Mouse (Mus musculus): Measurements from ENCODE around the gene Dnmt3a. TPM values are rescaled to one million over a fixed set of nuclear protein-coding genes. Genes with fewer than 3 reads are reported as not detected.

Gene Dnmt3a
- polyA plus RNA-seq, 1 experiment from 2014 or later: 126 TPM

DNA sequence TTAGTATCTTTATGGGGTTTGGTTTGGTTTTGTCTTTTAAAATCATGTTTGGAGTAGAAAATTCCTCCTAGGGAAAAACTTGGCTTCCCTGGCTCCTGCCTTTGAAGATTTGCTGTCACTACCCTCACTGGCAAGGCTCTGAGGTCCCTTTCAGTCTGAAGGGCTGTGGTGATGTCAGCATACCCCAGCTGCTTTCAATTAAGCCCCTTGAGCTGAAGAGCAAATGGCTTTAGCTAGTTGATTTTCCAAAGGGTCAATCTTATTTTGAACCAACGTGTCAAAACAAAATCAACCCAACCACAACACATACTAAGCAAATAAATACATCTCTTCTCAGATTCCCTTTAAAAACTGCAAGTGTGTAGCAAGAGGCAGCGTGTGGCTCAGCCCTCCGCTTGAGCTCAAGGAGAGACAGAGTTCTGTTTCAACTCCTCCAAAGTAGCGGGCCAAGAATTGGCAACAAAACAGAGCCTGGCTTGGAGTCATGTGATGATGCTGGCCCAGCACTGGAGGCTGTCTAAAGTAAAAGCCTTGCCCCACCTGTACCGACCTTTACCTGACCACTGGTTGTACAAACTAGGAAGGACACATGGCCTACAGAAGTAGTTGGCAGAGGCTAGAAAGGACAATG lies 17.3 kb upstream of the Dnmt3a start:
- H3K27me3 ChIP-seq: no peaks in the 10 kb centered on the region; the same call in 1 of the 2 replicates
- H3K36me3 ChIP-seq: no peaks in the 10 kb centered on the region
- H3K4me1 ChIP-seq (replicated peaks): peaks cover 24% of the 10 kb centered on the region
- no peak overlapping the region for H3K4me3 ChIP-seq
- ATAC-seq (ENCODE audit: low FRiP score): no peak
- no peak overlapping the region for H3K4me2 ChIP-seq
- H3K27ac ChIP-seq: no peak overlapping the region
- H3K9ac ChIP-seq: no peak overlapping the region
- no peaks in the 10 kb centered on the region for H3K9me3 ChIP-seq
- WGBS: 81% methylated on average over 5 of the region's 5 CpGs

DNA sequence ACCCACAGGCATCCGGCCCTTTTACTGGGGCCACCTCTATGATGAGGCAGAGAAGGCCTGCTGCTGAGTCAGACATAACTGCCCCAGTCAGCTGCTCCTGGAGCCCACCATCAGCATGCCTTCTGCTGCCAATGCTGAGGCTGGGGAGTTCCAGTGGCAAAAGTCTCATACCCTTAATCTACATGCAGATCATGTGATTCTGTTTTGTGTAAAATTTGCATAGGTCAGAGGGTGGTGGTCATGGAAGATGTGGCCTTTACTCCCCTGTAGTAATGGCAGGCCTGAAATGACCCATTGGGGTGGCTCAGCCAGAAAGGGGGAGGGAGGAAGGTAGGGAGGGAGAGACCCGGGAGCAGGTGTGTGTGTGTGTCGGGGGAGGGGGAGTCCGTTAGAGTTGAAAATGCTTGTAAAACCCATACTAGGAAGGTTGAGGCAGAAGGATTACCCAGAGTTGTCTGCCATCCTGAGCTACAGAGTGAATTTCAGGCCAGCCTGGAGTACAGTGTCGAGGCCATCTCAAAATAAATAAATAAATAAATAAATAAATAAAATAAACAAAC lies 16.1 kb upstream of the Dnmt3a start:
- Histone ChIP-seq H3K4me3 (no peak overlapping the region), H3K4me1 (replicated peaks) (peaks cover 12% of the 10 kb centered on the region), H3K9me3 (no peaks in the 10 kb centered on the region), H3K4me2 (no peak overlapping the region), H3K9ac (no peak overlapping the region), H3K36me3 (no peaks in the 10 kb centered on the region), H3K27ac (no peak overlapping the region), H3K27me3 (peaks cover 5% of the 10 kb centered on the region; the same call in 1 of the 2 replicates)
- WGBS: 64% methylated on average over 5 of the region's 5 CpGs
- no peak for ATAC-seq (ENCODE audit: low FRiP score)

DNA sequence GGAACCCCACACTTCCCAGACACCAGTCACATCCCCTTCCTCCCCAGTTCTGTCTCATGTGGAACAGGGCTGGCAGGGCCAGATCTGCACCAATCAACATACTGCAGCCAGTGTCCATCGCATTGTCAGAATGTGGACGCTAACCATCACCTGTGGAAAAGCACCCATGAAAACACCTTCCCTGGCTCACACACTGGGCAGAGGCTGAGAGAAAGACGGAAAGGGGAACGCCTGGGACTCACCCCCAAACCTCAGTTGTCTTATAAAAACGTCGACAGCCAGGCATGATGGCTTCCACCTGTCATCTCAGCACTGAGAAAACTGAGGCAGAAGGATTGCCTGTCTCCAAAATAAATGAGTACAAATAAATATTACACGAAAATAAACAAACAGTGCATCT lies 14.6 kb upstream of the Dnmt3a start:
- peak; percentile 29 for ATAC-seq (ENCODE audit: low FRiP score)
- peak overlapping the region; percentile 51 for H3K4me2 ChIP-seq
- H3K36me3 ChIP-seq: no peaks in the 10 kb centered on the region
- no peak overlapping the region for H3K27ac ChIP-seq
- peaks cover 5% of the 10 kb centered on the region; the same call in 1 of the 2 replicates for H3K27me3 ChIP-seq
- H3K4me3 ChIP-seq: peak overlapping the region; percentile 29
- H3K4me1 ChIP-seq (replicated peaks): peaks cover 11% of the 10 kb centered on the region
- WGBS: 62% methylated on average over 7 of the region's 7 CpGs
- H3K9me3 ChIP-seq: no peaks in the 10 kb centered on the region
- no peak overlapping the region for H3K9ac ChIP-seq

DNA sequence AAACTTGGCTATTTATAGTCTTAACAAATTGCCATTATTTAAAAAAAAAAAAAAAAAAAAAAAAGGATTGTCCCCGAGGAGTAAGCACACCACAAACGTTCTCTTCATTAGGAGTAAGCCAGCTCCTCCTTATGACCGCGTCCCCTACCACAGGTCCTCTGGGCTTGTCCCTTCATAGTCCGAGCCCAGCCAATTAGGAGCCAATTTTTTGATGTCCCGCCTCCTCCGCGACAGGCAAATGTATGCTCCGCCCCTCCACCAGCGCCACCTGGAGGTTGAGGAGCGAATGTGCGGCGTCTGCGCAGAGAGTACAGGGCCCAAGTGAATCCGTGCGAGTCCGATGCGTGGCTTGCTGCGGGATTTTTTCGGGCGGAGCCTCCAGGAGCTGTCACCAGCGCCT lies 14.1 kb upstream of the Dnmt3a start:
- Histone ChIP-seq H3K4me1 (replicated peaks) (peaks cover 11% of the 10 kb centered on the region), H3K27ac (peak overlapping the region; percentile 49), H3K27me3 (peaks cover 5% of the 10 kb centered on the region; the same call in 1 of the 2 replicates), H3K36me3 (no peaks in the 10 kb centered on the region), H3K9me3 (no peaks in the 10 kb centered on the region), H3K9ac (peak overlapping the region; percentile 58; the same call in 1 of the 2 replicates), H3K4me2 (peak overlapping the region; percentile 51), H3K4me3 (peak overlapping the region; percentile 29)
- peak; percentile 90 for ATAC-seq (ENCODE audit: low FRiP score)
- under 1% methylated on average over 22 of the region's 22 CpGs for WGBS

DNA sequence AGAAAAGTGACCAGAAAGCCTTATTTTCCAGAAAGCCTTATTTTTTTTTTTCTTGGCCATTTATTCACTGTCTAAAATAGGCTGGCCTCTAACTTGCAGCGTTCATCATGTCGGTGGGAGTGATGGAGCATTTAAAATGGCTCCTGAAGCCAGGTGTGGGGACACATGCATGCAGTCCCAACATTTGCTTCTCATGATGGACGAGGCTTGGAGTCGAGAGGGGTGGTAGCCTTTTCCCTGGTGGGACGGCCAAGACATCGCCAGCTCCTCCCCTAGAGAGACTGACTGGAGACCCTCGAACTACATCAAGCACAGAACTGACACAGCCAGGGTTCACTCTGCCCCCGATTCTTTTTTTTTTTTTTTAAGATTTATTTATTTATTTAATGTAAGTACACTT lies 13.6 kb upstream of the Dnmt3a start:
- Histone ChIP-seq H3K4me1 (replicated peaks) (peaks cover 11% of the 10 kb centered on the region), H3K27ac (peak overlapping the region; percentile 49), H3K4me3 (peak overlapping the region; percentile 29), H3K27me3 (peaks cover 5% of the 10 kb centered on the region; the same call in 1 of the 2 replicates), H3K9me3 (no peaks in the 10 kb centered on the region), H3K9ac (peak overlapping the region; percentile 58; the same call in 1 of the 2 replicates), H3K36me3 (no peaks in the 10 kb centered on the region), H3K4me2 (peak overlapping the region; percentile 51)
- WGBS: 16% methylated on average over 8 of the region's 8 CpGs
- ATAC-seq (ENCODE audit: low FRiP score): peak; percentile 41

GRCm38 (mm10) chr12:3795569-3795968 lies 10.2 kb upstream of the Dnmt3a start:
- WGBS: 32% methylated on average over 4 of the region's 4 CpGs
- Histone ChIP-seq H3K4me2 (no peak overlapping the region), H3K27ac (no peak overlapping the region), H3K4me3 (no peak overlapping the region), H3K9ac (no peak overlapping the region), H3K36me3 (no peaks in the 10 kb centered on the region), H3K27me3 (peaks cover 5% of the 10 kb centered on the region; the same call in 1 of the 2 replicates), H3K9me3 (no peaks in the 10 kb centered on the region), H3K4me1 (replicated peaks) (peaks cover 7% of the 10 kb centered on the region; the same call in 1 of the 2 replicates)
- ATAC-seq (ENCODE audit: low FRiP score): no peak

DNA sequence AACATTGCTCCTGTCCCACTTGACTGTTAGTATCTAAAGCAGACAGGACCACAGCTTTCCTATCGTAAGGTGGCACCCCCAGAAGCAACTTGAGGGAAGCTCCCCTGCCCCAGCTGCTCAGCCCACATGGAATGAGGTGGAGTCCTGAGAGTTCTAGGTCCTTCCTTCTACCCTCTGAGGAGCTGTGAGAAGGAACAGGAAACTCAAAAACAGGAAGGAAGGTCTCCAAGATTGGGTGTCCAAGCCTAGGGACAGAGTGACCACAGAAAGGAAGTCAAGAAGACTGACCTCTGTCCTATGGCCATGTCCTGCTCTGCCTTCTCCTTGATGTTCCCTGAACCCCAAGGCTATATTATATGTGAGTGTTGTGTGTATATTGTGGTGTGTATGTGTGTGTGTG lies 6.3 kb upstream of the Dnmt3a start:
- ATAC-seq (ENCODE audit: low FRiP score): no peak
- 0 out of 2 replicates have a peak, but pooled peaks cover 16% of the 10 kb centered on the region for H3K27me3 ChIP-seq
- H3K4me2 ChIP-seq: no peak overlapping the region
- no peak overlapping the region for H3K27ac ChIP-seq
- no peaks in the 10 kb centered on the region for H3K4me1 ChIP-seq (replicated peaks)
- H3K36me3 ChIP-seq: no peaks in the 10 kb centered on the region
- no peak overlapping the region for H3K9ac ChIP-seq
- H3K9me3 ChIP-seq: no peaks in the 10 kb centered on the region
- 79% methylated on average over 1 of the region's 1 CpGs for WGBS
- no peak overlapping the region for H3K4me3 ChIP-seq

DNA sequence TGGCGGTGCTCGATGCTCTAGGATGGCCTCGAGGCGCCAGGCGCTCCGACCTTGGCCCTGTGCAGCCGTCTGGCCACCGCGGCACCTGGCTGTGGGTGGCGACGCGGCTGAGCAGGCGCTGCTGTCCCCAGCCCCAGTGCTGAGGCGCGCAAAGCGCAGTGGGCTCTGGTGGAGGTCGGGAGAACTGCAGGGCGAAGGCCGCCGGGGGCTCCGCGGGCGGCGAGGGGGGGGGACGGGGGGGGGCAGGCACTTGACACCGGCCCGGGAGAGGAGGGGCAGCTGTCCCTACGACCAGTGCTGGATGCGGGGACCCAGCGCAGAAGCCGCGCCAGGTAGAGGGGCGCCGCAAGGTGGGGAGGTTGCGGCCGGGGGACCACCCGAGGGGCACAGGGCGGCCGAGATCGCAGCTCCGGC lies 471 bp downstream of the Dnmt3a start:
- Histone ChIP-seq H3K9ac (peak overlapping the region; percentile 94), H3K4me2 (peak overlapping the region; percentile 78), H3K27me3 (0 out of 2 replicates have a peak, but pooled peaks cover 21% of the 10 kb centered on the region), H3K36me3 (no peaks in the 10 kb centered on the region), H3K4me3 (peak overlapping the region; percentile 85), H3K27ac (peak overlapping the region; percentile 95), H3K9me3 (no peaks in the 10 kb centered on the region), H3K4me1 (replicated peaks) (peaks cover 41% of the 10 kb centered on the region)
- under 1% methylated on average over 32 of the region's 41 CpGs for WGBS
- ATAC-seq (ENCODE audit: low FRiP score): peak; percentile 84

- Histone ChIP-seq H3K4me2 (peak overlapping the region; percentile 78), H3K4me1 (replicated peaks) (peaks cover 47% of the 10 kb centered on the region), H3K9me3 (no peaks in the 10 kb centered on the region), H3K4me3 (peak overlapping the region; percentile 85), H3K36me3 (no peaks in the 10 kb centered on the region), H3K27ac (peak overlapping the region; percentile 95), H3K27me3 (0 out of 2 replicates have a peak, but pooled peaks cover 20% of the 10 kb centered on the region), H3K9ac (peak overlapping the region; percentile 94)
- ATAC-seq (ENCODE audit: low FRiP score): peak; percentile 36
- WGBS: under 1% methylated on average over 73 of the region's 141 CpGs
These were observed 1.1 kb downstream of the Dnmt3a start for GRCm38 (mm10) chr12:3806703-3807547.

DNA sequence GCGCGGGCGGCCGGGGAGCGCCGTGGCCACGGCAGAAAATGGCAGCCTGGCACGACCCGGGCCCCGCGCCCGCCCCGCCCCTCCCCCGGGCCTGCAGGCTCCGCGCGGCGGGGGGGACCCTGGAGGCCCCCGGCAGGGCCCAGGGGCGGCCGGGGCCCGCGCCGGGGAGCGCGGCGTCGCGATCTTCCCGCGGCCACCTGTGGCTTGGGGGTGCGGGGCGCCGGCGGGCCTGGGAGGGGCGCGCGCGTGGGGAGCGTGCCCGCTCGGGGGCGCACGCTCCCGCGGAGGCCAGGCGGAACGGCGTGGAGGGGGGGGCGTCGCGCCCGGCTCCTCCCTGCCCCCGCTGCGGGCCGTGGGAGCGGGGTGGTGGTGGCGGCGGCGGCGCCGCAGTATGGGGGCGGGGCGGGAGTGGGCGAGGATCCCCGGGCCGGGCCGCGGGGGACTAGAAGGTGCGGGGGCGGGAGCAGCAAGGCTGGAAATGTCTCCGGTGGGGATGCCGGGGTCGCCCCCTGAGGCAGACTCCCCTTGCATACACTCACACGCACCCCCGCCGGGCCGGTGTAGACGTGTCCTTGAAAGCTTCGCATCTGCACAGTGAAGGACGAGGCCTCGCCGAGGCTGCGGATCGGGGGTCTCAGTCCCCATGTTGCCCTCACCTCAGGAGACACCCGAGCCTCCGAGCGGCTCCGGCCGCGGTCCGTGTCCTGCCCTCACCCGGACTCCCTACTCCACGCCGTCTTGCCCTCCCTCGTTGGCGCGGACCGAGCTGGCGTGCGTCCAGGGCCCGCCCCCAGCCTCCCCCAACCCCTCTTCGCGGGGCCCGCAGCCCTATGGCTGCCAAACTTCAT lies 2.0 kb downstream of the Dnmt3a start:
- no peaks in the 10 kb centered on the region for H3K36me3 ChIP-seq
- H3K4me2 ChIP-seq: peak overlapping the region; percentile 78
- H3K4me1 ChIP-seq (replicated peaks): peaks cover 53% of the 10 kb centered on the region
- peak overlapping the region; percentile 94 for H3K9ac ChIP-seq
- peak; percentile 46 for ATAC-seq (ENCODE audit: low FRiP score)
- H3K4me3 ChIP-seq: peak overlapping the region; percentile 85
- 1% methylated on average over 71 of the region's 105 CpGs for WGBS
- H3K27me3 ChIP-seq: 0 out of 2 replicates have a peak, but pooled peaks cover 12% of the 10 kb centered on the region
- no peaks in the 10 kb centered on the region for H3K9me3 ChIP-seq
- H3K27ac ChIP-seq: peak overlapping the region; percentile 95

DNA sequence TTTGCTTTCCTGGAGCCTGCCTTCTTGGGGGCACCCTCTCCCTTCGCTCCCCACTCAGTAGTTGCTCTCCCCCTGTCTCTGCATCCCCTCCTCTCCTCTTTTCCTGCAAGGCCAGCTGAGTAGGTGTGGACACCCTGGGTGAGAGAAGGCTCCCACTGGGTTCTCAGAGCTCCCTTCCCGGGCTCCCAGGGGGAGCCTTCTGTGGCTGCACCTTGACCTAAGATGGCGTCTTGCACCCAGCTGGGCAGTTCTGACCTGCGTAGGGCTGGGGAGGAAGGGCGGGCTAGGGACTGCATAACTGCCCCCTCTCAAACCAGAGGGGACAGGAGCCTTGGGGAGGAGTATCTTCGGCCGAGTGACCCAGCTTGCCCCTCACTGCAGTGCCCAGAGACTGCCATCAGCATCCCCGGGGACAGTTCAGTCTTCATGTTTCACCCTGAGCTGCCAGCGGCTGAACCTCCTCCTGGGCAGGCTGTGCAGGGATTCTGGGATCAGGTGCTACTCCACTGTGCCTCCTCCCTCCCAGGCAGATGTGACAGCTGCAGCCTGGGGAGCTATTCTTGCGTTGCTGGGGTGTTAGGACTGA lies 2.7 kb downstream of the Dnmt3a start:
- Histone ChIP-seq H3K27me3 (0 out of 2 replicates have a peak, but pooled peaks cover 7% of the 10 kb centered on the region), H3K9ac (peak overlapping the region; percentile 94), H3K9me3 (no peaks in the 10 kb centered on the region), H3K4me1 (replicated peaks) (peaks cover 53% of the 10 kb centered on the region), H3K27ac (peak overlapping the region; percentile 95), H3K36me3 (no peaks in the 10 kb centered on the region), H3K4me3 (peak overlapping the region; percentile 85), H3K4me2 (peak overlapping the region; percentile 78)
- peak; percentile 11 for ATAC-seq (ENCODE audit: low FRiP score)
- 3% methylated on average over 10 of the region's 10 CpGs for WGBS
